ENCODE assay signal across 10 mouse cellular contexts in genomic region chr7:81862587-81863583, GRCm38 (mm10). TPM values are rescaled to one million over a fixed set of nuclear protein-coding genes. Genes with fewer than 3 reads are reported as not detected.
DNase-seq lines count a peak whose midpoint lies in the region; ATAC-seq and TF ChIP-seq lines count a peak whose summit lies in the region.
"Had no signal": no experiment of that assay in that cellular context is flagged by ENCODE, and none has a peak within 500 bp of the region (broad histone marks: within the 10 kb centered on the region; RNA-seq: fewer than 3 reads in every experiment).

No protein-coding gene starts in this region.

- no peak for TF ChIP-seq CTCF in thymus, adult 2 months (IDR thresholded peaks at IDR 0.05; ENCODE audit: borderline replicate concordance, control insufficient read depth, extremely low read depth, insufficient read depth, low read length, poor library complexity)

- peak; percentile 45 for DNase-seq in adrenal gland, postnatal 14 days
- DNase-seq in adrenal gland, postnatal 10 days: no peak
- peak; percentile 58 for DNase-seq in c-Kit-positive CD71-negative TER-119-negative erythroid progenitor cells, embryonic 14.5 days (ENCODE audit: low read depth)
- DNase-seq in heart, postnatal 36 days: peak; percentile 53 to 57
- DNase-seq in thymus, adult 2 months: peak; percentile 85
- DNase-seq in frontal cortex, postnatal 25 days (ENCODE audit: low spot score in 2 of 2): no peak
- no peak for DNase-seq in left cerebral cortex, adult 18-20 months (ENCODE audit: low spot score in 2 of 2)

- 53% methylated on average over 24 of the region's 24 CpGs for WGBS in lung, embryonic 15.5 days
- 23% methylated on average over 24 of the region's 24 CpGs for WGBS in thymus, adult 2 months

- no peaks in the 10 kb centered on the region for H3K9me3 ChIP-seq in lung, embryonic 15.5 days

- H3K27me3 ChIP-seq in lung, embryonic 15.5 days: peaks cover 45% of the 10 kb centered on the region
- H3K27me3 ChIP-seq in thymus, adult 2 months (ENCODE audit: control insufficient read depth, insufficient read depth, low read length): no peaks in the 10 kb centered on the region

- no peak; the same call in 1 of the 2 replicates for ATAC-seq in lung, embryonic 15.5 days (ENCODE audit: borderline replicate concordance, extremely low read depth, low FRiP score, low TSS enrichment)

- H3K4me1 ChIP-seq in lung, embryonic 15.5 days: peaks cover 22% of the 10 kb centered on the region
- peaks cover 52% of the 10 kb centered on the region for H3K4me1 ChIP-seq in thymus, adult 2 months (replicated peaks; ENCODE audit: control insufficient read depth, insufficient read depth, low read length)

- H3K4me2 ChIP-seq in lung, embryonic 15.5 days: peak overlapping the region; percentile 33

- H3K27ac ChIP-seq in lung, embryonic 15.5 days: peak overlapping the region; percentile 76
- peak overlapping the region; percentile 96 for H3K27ac ChIP-seq in thymus, adult 2 months (ENCODE audit: control insufficient read depth, insufficient read depth, low read length)

- TF ChIP-seq POLR2A in thymus, adult 2 months (IDR thresholded peaks at IDR 0.05; ENCODE audit: control insufficient read depth, extremely low read depth, insufficient read depth, low read length, poor library complexity): peak; percentile 82

- no peak overlapping the region for H3K9ac ChIP-seq in lung, embryonic 15.5 days

- H3K36me3 ChIP-seq in lung, embryonic 15.5 days: no peaks in the 10 kb centered on the region
- peaks cover 7% of the 10 kb centered on the region; the same call in 1 of the 2 replicates for H3K36me3 ChIP-seq in thymus, adult 2 months (ENCODE audit: control insufficient read depth, insufficient read depth, low read length)

- intact Hi-C loops in heart, postnatal 36 days (cut with DNase I): loop anchor here (5.0 kb wide), 1 partner anchor 76 kb away; the partner anchor contains the start of gene 3110040N11Rik

- no peak overlapping the region for H3K4me3 ChIP-seq in lung, embryonic 15.5 days
- H3K4me3 ChIP-seq in thymus, adult 2 months (ENCODE audit: control insufficient read depth, insufficient read depth, low read length): peak overlapping the region; percentile 45

RNA-seq across cellular contexts. Expression of gene Tm6sf1, which starts 4.1 kb away (rescaled TPM):
- 13.3 and 16.5 TPM in 2 replicates for total RNA-seq in adrenal gland, postnatal 14 days (2021)
- total RNA-seq in adrenal gland, postnatal 10 days (2021): 10 to 100 TPM; 15.8 to 21.2 TPM
- 10 to 100 TPM in 1 of 2 experiments, 1 to 10 TPM in 1; 9.1 to 14.4 TPM for total RNA-seq in heart, postnatal 36 days (2021)
- polyA plus RNA-seq in lung, embryonic 15.5 days (2015; fragmentation: Nextera tagmentation; extraction: Ambion mirVana): 14.7 and 18.0 TPM in 2 replicates
- polyA plus RNA-seq in thymus, adult 2 months (2012; rRNA removed): 210 and 229 TPM in 2 replicates
- total RNA-seq in left cerebral cortex, adult 18-20 months (2021): 10 to 100 TPM; 25.5 to 30.0 TPM

RNA-seq across cellular contexts. Expression of gene Gm10160, which starts 7.3 kb away (rescaled TPM):
- not detected in 2 replicates for total RNA-seq in adrenal gland, postnatal 14 days (2021)
- not detected for total RNA-seq in adrenal gland, postnatal 10 days (2021)
- not detected for total RNA-seq in heart, postnatal 36 days (2021)
- polyA plus RNA-seq in lung, embryonic 15.5 days (2015; fragmentation: Nextera tagmentation; extraction: Ambion mirVana): not detected in 2 replicates
- not detected in 2 replicates for polyA plus RNA-seq in thymus, adult 2 months (2012; rRNA removed)
- total RNA-seq in left cerebral cortex, adult 18-20 months (2021): not detected
- total RNA-seq: gastrocnemius, postnatal 4 days had no signal
- polyA plus RNA-seq: testis, adult 2 months had no signal

RNA-seq across cellular contexts. Expression of gene Btbd1, which starts 33.7 kb away (rescaled TPM):
- total RNA-seq in adrenal gland, postnatal 14 days (2021): 136 and 144 TPM in 2 replicates
- 100 to 1,000 TPM; 116 to 135 TPM for total RNA-seq in adrenal gland, postnatal 10 days (2021)
- total RNA-seq in heart, postnatal 36 days (2021): 100 to 1,000 TPM; 135 to 137 TPM
- 64.6 and 68.4 TPM in 2 replicates for polyA plus RNA-seq in lung, embryonic 15.5 days (2015; fragmentation: Nextera tagmentation; extraction: Ambion mirVana)
- 37.5 and 45.2 TPM in 2 replicates for polyA plus RNA-seq in thymus, adult 2 months (2012; rRNA removed)
- 100 to 1,000 TPM; 125 to 129 TPM for total RNA-seq in left cerebral cortex, adult 18-20 months (2021)

Comparison
In these comparisons a context has a peak if more than half of its experiments do, and no peak if none do; other contexts are left out.
1. DNase-seq: peak in adrenal gland, postnatal 14 days (single experiment), c-Kit-positive CD71-negative TER-119-negative erythroid progenitor cells, embryonic 14.5 days (single experiment), heart, postnatal 36 days (2 of 2) and thymus, adult 2 months (single experiment); none in adrenal gland, postnatal 10 days (single experiment), frontal cortex, postnatal 25 days (0 of 2) and left cerebral cortex, adult 18-20 months (0 of 2).